Mouse (Mus musculus): Measurements from ENCODE around the gene Zfp536. TPM values are rescaled to one million over a fixed set of nuclear protein-coding genes. Genes with fewer than 3 reads are reported as not detected.

The Zfp536 gene
- polyA plus RNA-seq, 1 experiment from 2014 or later = 4.3 TPM

DNA sequence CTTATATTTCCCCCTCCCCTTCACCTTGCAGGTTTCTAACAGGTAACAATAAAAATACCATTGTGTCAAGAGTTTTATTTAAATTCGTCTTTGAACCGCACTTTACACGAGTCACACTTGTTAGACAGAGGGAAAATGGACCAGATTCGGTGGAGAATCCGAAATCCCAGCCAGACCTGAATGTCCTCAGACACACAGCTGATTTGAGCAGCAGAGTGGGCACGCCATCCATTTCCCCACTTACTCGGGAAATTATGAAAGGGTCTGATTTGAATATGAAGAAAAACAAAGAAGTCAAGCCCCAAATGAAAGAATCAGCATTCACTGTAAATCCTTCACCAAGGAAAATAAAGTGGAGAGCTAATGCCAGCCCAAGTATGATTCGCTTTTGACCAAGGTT is 208.1 kb downstream of the Zfp536 start:
- Histone ChIP-seq H3K27ac (replicated peaks) (no peak overlapping the region), H3K9me3 (no peaks in the 10 kb centered on the region), H3K4me3 (no peak overlapping the region), H3K36me3 (no peaks in the 10 kb centered on the region), H3K27me3 (replicated peaks) (0 out of 2 replicates have a peak, but pooled peaks cover 8% of the 10 kb centered on the region), H3K4me1 (peaks cover 18% of the 10 kb centered on the region), H3K4me2 (no peak overlapping the region), H3K9ac (no peak overlapping the region)
- no peak for ATAC-seq (ENCODE audit: extremely low read depth, insufficient number of reproducible peaks, low FRiP score, low TSS enrichment)
- 72% methylated on average over 8 of the region's 8 CpGs for WGBS

DNA sequence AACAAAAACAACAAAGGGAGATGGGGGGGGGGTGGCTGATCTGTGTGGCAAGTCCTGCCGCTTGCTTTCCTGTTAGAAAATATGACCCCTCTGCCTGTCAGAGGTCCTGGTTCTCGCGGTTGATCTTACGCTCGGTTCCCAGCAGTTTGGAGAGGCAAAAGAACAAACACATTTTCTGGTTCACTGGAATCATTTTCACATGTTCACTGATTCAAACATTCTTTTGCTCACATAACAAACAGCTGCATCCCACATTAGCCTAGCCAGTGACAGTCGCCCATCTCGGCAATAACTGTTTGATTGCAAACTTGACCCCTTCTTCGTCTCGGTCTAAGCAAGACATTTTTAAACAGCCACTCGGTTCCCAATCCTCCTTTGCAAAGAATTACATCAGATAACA is 208.8 kb downstream of the Zfp536 start:
- Histone ChIP-seq H3K9me3 (no peaks in the 10 kb centered on the region), H3K9ac (no peak overlapping the region), H3K27me3 (replicated peaks) (0 out of 2 replicates have a peak, but pooled peaks cover 8% of the 10 kb centered on the region), H3K4me1 (peaks cover 18% of the 10 kb centered on the region), H3K27ac (replicated peaks) (no peak overlapping the region), H3K4me2 (no peak overlapping the region), H3K36me3 (no peaks in the 10 kb centered on the region), H3K4me3 (no peak overlapping the region)
- no peak for ATAC-seq (ENCODE audit: extremely low read depth, insufficient number of reproducible peaks, low FRiP score, low TSS enrichment)
- 47% methylated on average over 10 of the region's 10 CpGs for WGBS

DNA sequence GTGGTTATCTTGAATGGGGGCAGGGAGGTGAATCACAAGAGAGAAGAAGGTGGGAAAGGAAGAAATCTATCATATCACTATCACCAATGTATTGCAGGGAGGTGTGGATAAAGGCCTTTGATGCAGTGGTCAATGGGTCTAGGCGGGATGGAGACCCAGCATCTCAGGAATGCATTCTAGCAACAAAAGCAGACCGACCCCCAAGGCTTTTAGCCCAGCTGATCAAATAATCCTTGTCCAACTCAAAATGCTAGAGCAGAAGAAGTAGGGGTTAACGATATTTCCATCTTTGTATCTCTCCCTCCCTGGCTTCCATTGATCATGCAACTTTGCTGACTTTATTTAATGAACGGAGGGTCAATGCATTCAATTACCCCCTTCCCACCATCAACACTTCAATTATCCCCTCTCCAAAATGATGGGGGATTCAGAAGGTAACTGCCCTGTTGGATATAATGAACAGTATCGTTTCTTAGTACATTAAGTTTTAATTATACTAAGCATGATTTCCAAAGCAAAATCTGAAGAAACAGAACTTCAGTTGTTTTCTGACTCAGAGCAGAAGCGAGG is 209.5 kb downstream of the Zfp536 start:
- Histone ChIP-seq H3K27ac (replicated peaks) (no peak overlapping the region), H3K9me3 (no peaks in the 10 kb centered on the region), H3K4me3 (no peak overlapping the region), H3K4me1 (peaks cover 18% of the 10 kb centered on the region), H3K4me2 (peak overlapping the region; percentile 66; the same call in 1 of the 2 replicates), H3K36me3 (no peaks in the 10 kb centered on the region), H3K9ac (no peak overlapping the region), H3K27me3 (replicated peaks) (0 out of 2 replicates have a peak, but pooled peaks cover 6% of the 10 kb centered on the region)
- no peak for ATAC-seq (ENCODE audit: extremely low read depth, insufficient number of reproducible peaks, low FRiP score, low TSS enrichment)
- WGBS = 58% methylated on average over 6 of the region's 6 CpGs

DNA sequence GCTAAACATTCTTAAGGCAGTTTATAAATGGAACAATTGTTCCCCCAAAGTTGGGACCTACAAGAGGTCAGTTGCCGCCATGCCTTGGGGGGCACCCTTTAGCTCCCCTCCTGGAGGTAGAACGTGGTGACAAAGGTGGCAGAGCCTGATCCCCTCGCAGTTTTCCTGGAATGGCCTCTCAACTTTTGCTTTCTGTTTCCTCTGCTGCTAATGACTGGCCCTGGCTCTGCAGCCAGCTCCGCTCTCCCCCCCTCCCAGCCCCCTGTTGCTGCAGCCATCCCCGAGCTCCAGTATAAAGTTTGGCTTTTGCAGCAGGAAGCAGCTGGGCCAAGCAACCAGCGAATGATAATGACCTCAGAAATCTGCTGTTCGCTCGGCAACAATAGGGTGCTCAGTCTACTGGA is 210.3 kb downstream of the Zfp536 start:
- H3K9ac ChIP-seq = peak overlapping the region; percentile 72
- H3K4me2 ChIP-seq = peak overlapping the region; percentile 66

DNA sequence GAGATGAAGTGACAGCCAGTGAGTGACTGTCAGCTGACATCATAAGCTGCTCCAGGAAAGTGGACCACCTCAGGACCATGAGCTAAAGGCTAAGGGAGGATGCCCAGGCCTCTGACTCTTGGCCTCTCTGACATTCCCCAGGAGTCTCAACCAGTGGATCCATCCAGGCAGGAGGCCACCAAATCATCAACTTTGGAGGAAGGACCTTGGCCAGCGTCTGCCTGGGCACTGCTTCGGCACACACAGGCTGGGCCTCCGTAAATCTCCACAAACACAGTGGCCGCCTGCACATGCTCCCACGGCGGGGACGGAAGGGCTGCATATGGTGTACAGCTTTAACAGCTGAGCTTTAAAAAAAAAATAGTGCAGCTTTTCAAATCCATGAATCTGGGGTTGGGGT is 210.9 kb downstream of the Zfp536 start:
- no peaks in the 10 kb centered on the region for H3K9me3 ChIP-seq
- H3K9ac ChIP-seq = no peak overlapping the region
- peaks cover 18% of the 10 kb centered on the region for H3K4me1 ChIP-seq
- peak overlapping the region; percentile 66; the same call in 1 of the 2 replicates for H3K4me2 ChIP-seq
- H3K27ac ChIP-seq (replicated peaks) = no peak overlapping the region
- ATAC-seq (ENCODE audit: extremely low read depth, insufficient number of reproducible peaks, low FRiP score, low TSS enrichment) = no peak
- H3K27me3 ChIP-seq (replicated peaks) = 0 out of 2 replicates have a peak, but pooled peaks cover under 1% of the 10 kb centered on the region
- H3K36me3 ChIP-seq = no peaks in the 10 kb centered on the region
- H3K4me3 ChIP-seq = no peak overlapping the region
- 66% methylated on average over 7 of the region's 7 CpGs for WGBS

More for the DNA sequence above, 210.3 kb downstream of the Zfp536 start:
- 13% methylated on average over 8 of the region's 8 CpGs for WGBS
- peak overlapping the region; percentile 34 for H3K4me3 ChIP-seq
- no peak for ATAC-seq (ENCODE audit: extremely low read depth, insufficient number of reproducible peaks, low FRiP score, low TSS enrichment)
- peaks cover 18% of the 10 kb centered on the region for H3K4me1 ChIP-seq
- H3K27me3 ChIP-seq (replicated peaks) = 0 out of 2 replicates have a peak, but pooled peaks cover 6% of the 10 kb centered on the region
- H3K36me3 ChIP-seq = no peaks in the 10 kb centered on the region
- no peaks in the 10 kb centered on the region for H3K9me3 ChIP-seq
- peak overlapping the region; percentile 59; the same call in 1 of the 2 replicates for H3K27ac ChIP-seq (replicated peaks)

DNA sequence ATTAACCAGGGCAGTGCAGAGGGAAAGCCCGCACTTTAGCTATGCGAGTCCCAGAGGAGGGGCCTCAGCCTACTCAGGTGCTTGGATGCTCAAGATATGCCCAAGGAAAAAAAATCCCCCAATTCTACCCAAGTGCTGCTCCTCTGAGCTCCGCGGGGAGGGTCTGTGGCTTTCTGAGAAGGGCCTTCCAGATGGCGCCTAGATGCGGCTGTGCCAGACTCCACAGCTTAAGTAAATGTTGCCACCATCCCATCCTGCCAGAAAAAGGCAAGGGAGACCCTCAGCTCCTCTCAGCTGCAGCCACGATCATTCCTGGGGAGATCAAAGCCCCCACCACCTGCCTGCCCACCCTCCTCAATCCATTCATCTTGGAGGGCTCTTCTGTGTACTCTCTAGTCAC is 212.9 kb downstream of the Zfp536 start:
- Histone ChIP-seq H3K27me3 (replicated peaks) (no peaks in the 10 kb centered on the region), H3K36me3 (no peaks in the 10 kb centered on the region), H3K27ac (replicated peaks) (no peak overlapping the region), H3K9me3 (no peaks in the 10 kb centered on the region), H3K4me3 (no peak overlapping the region), H3K9ac (no peak overlapping the region), H3K4me1 (peaks cover 13% of the 10 kb centered on the region), H3K4me2 (no peak overlapping the region)
- no peak for ATAC-seq (ENCODE audit: extremely low read depth, insufficient number of reproducible peaks, low FRiP score, low TSS enrichment)
- WGBS = 80% methylated on average over 7 of the region's 7 CpGs

DNA sequence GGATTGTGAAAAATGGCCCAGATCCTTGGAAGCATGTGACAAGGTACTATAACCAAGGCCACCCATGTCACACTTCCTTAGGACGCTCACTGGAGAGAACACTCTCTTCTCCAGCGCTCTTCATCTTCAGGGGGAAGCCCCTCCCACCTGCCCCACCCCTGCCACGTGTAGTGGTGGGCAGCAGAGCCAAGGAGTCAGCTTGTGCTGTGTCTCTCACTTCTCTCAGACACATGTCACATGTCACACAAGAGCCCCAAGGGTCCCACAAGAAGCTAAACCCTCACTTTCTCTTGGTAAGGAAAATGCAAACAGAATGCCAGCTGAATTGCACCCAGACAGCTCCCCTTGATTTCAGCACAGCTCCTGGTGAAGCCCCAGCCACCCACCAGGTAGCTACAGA is 213.6 kb downstream of the Zfp536 start:
- no peaks in the 10 kb centered on the region for H3K36me3 ChIP-seq
- no peak overlapping the region for H3K9ac ChIP-seq
- no peak overlapping the region for H3K4me3 ChIP-seq
- H3K27ac ChIP-seq (replicated peaks) = no peak overlapping the region
- peaks cover 13% of the 10 kb centered on the region for H3K4me1 ChIP-seq
- no peak for ATAC-seq (ENCODE audit: extremely low read depth, insufficient number of reproducible peaks, low FRiP score, low TSS enrichment)
- no peaks in the 10 kb centered on the region for H3K27me3 ChIP-seq (replicated peaks)
- no peaks in the 10 kb centered on the region for H3K9me3 ChIP-seq
- 46% methylated on average over 3 of the region's 3 CpGs for WGBS
- H3K4me2 ChIP-seq = no peak overlapping the region

DNA sequence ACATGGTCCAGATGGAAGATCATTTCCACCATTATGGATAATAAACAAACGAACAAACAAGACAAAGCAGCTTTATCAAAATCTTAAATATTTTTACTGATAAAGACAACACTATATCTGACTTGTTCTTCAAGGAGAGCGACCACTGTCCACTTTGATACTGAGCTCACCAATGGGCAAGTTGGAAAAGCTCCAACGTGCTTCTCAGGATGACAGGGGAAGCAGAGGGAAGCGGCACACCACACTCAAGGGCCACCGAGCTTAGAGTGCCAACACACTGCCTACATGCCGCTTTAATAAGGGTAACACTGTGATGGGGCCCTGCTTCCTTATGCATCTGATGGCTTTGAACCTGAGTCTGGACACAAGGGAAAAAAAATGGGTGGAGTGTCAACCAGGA is 214.1 kb downstream of the Zfp536 start:
- H3K4me2 ChIP-seq = no peak overlapping the region
- no peak overlapping the region for H3K27ac ChIP-seq (replicated peaks)
- no peaks in the 10 kb centered on the region for H3K9me3 ChIP-seq
- no peaks in the 10 kb centered on the region for H3K36me3 ChIP-seq
- H3K4me3 ChIP-seq = no peak overlapping the region
- no peak overlapping the region for H3K9ac ChIP-seq
- H3K4me1 ChIP-seq = peaks cover 13% of the 10 kb centered on the region
- 71% methylated on average over 6 of the region's 6 CpGs for WGBS
- H3K27me3 ChIP-seq (replicated peaks) = no peaks in the 10 kb centered on the region
- no peak for ATAC-seq (ENCODE audit: extremely low read depth, insufficient number of reproducible peaks, low FRiP score, low TSS enrichment)

DNA sequence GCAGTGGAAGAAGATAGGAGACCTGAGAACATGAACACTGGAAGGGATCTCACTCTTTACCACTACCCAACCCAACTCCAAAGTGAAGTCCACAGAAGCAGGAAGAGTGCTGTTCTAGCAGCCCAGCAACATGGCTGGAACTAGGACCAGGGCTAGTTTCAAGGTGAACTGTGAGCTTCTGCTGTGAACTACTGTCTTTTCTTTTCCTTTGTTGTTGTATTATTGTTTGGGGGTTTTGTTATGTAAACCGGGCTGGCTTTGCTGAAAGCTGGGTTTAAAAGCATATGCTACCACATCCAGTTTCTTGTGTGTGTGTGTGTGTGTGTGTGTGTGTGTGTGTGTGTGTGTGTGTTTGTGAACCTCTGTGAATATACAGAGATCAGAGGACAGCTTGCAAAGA is 216.6 kb downstream of the Zfp536 start:
- H3K4me2 ChIP-seq = no peak overlapping the region
- no peaks in the 10 kb centered on the region for H3K27me3 ChIP-seq (replicated peaks)
- ATAC-seq (ENCODE audit: extremely low read depth, insufficient number of reproducible peaks, low FRiP score, low TSS enrichment) = no peak
- H3K9ac ChIP-seq = no peak overlapping the region
- 76% methylated on average over 1 of the region's 1 CpGs for WGBS
- no peaks in the 10 kb centered on the region for H3K9me3 ChIP-seq
- no peaks in the 10 kb centered on the region for H3K36me3 ChIP-seq
- no peak overlapping the region for H3K4me3 ChIP-seq
- no peak overlapping the region for H3K27ac ChIP-seq (replicated peaks)
- H3K4me1 ChIP-seq = no peaks in the 10 kb centered on the region

DNA sequence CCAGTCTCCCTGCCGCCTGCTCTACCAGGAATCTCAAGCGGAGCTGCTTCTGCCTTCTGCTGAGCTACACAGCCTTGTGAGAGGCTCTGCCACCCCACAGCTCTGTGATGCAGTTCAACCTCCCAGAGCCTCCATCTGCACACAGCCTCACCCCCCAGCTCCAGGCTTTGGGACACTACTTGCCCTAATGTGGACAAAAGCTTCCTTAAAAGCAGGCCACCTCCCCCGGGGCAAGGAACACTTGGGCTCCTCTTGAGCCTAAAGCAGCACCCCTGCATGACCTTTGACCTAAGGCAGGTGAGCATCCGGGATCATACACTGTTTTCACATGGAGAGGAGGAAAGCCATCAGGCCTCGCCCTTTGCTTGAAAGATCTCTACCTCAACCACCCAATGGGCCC is 219.0 kb downstream of the Zfp536 start:
- no peaks in the 10 kb centered on the region for H3K27me3 ChIP-seq (replicated peaks)
- H3K4me2 ChIP-seq = no peak overlapping the region
- no peaks in the 10 kb centered on the region for H3K36me3 ChIP-seq
- no peaks in the 10 kb centered on the region for H3K4me1 ChIP-seq
- no peak overlapping the region for H3K9ac ChIP-seq
- no peak for ATAC-seq (ENCODE audit: extremely low read depth, insufficient number of reproducible peaks, low FRiP score, low TSS enrichment)
- 68% methylated on average over 5 of the region's 5 CpGs for whole genome bisulfite sequencing
- no peaks in the 10 kb centered on the region for H3K9me3 ChIP-seq
- H3K4me3 ChIP-seq = no peak overlapping the region
- H3K27ac ChIP-seq (replicated peaks) = no peak overlapping the region

DNA sequence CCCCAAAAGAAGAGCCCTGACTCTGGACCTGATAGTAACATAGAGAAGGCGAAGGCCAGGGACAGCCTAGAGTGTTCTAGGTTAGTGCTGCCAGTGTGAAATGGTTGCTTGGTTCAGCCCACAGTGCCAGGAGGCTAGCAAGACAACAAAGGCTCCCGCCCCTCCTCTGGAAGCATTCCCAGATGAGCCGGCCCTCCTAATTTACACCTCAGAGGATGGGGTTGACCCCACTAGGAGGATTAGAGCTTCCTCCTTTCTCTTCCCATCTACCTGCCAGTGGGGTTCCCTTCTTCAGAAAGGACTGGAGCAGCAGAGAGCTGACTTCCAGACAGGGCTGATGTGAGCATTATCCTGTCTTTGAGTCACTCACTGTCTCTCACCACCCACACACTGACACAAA is 219.8 kb downstream of the Zfp536 start:
- Histone ChIP-seq H3K4me1 (no peaks in the 10 kb centered on the region), H3K4me3 (no peak overlapping the region), H3K27me3 (replicated peaks) (no peaks in the 10 kb centered on the region), H3K9me3 (no peaks in the 10 kb centered on the region), H3K27ac (replicated peaks) (no peak overlapping the region), H3K36me3 (no peaks in the 10 kb centered on the region), H3K9ac (no peak overlapping the region), H3K4me2 (no peak overlapping the region)
- WGBS = 49% methylated on average over 3 of the region's 3 CpGs
- no peak for ATAC-seq (ENCODE audit: extremely low read depth, insufficient number of reproducible peaks, low FRiP score, low TSS enrichment)

DNA sequence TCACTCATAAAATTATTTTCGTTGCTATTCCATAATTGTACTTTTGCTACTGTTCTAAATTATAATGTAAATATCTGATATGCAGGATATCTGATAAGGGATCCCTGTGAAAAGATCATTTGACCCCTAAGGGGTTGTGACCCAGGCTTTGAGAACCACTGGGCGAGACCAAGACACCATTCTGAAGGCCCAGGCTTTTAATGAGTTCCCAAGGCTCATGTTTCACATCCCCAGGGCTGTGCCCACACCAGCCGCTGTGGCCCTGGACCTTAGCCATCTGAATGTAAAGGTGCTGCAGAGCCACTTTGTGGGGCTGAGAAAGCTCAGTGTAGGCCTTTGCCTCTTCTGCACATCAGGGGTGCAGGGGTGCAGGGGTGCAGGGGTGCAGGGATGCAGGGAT is 221.1 kb downstream of the Zfp536 start:
- WGBS = 64% methylated on average over 3 of the region's 3 CpGs
- ATAC-seq (ENCODE audit: extremely low read depth, insufficient number of reproducible peaks, low FRiP score, low TSS enrichment) = no peak
- Histone ChIP-seq H3K4me2 (no peak overlapping the region), H3K27ac (replicated peaks) (no peak overlapping the region), H3K9ac (no peak overlapping the region), H3K9me3 (no peaks in the 10 kb centered on the region), H3K4me3 (no peak overlapping the region), H3K36me3 (no peaks in the 10 kb centered on the region), H3K27me3 (replicated peaks) (no peaks in the 10 kb centered on the region), H3K4me1 (no peaks in the 10 kb centered on the region)
